Mouse (Mus musculus) CH12.LX (cell line): Measurements from ENCODE around the gene Figla. TPM values are rescaled to one million over a fixed set of nuclear protein-coding genes. Genes with fewer than 3 reads are reported as not detected.

Experiments used
- DNase-seq: peaks from one replicate; pipeline ENCODE4 v3.0.0-alpha.2; 2013; ENCODE audit errors: extremely low read depth
- H3K27ac ChIP-seq: 2 replicates; pipeline ENCODE4 v1.5.1; 2012; ENCODE audit warnings: low read depth, mild to moderate bottlenecking, control low read depth, moderate library complexity; ENCODE audit not compliant: insufficient read depth
- H3K27me3 ChIP-seq: replicated peaks from 2 replicates; pipeline ENCODE3; 2012; ENCODE audit warnings: inconsistent platforms
- H3K36me3 ChIP-seq, 2 experiments: replicated peaks in 1 of 2; 2 replicates each; pipeline versions ENCODE3 to v1.6.1; 2012; ENCODE audit warnings: inconsistent platforms in 1 of 2, low read length in 1 of 2, mild to moderate bottlenecking in 1 of 2, mixed read lengths in 1 of 2, moderate library complexity in 1 of 2; ENCODE audit not compliant: control insufficient read depth in 1 of 2, insufficient read depth in 1 of 2
- H3K4me1 ChIP-seq, 2 experiments: 2 replicates each; pipeline ENCODE4 v1.6.1; 2012; ENCODE audit warnings: inconsistent platforms in 1 of 2, moderate library complexity in 1 of 2; ENCODE audit not compliant: insufficient read depth in 2 of 2, control insufficient read depth in 1 of 2
- H3K4me2 ChIP-seq: 2 replicates; pipeline ENCODE4 v1.6.1; 2012; ENCODE audit warnings: low read depth, mild to moderate bottlenecking, control low read depth; ENCODE audit not compliant: poor library complexity, insufficient read depth, severe bottlenecking
- H3K4me3 ChIP-seq, 3 experiments: fragments of 150-350 bp in 1 of 3; sonication (generic) in 1 of 3; replicated peaks in 1 of 3; 2 replicates each; pipeline versions ENCODE3 to v1.5.1; 2011 to 2012; ENCODE audit warnings: low read depth in 2 of 3, low read length in 2 of 3, mild to moderate bottlenecking in 2 of 3, moderate library complexity in 2 of 3, control low read depth in 1 of 3, improper control_type of control experiment in 1 of 3, inconsistent platforms in 1 of 3, mixed read lengths in 1 of 3; ENCODE audit not compliant: poor library complexity in 1 of 3
- H3K79me2 ChIP-seq: replicated peaks from 2 replicates; pipeline ENCODE4 v1.6.1; 2012; ENCODE audit warnings: mild to moderate bottlenecking, moderate library complexity; ENCODE audit not compliant: control insufficient read depth, poor library complexity, insufficient read depth, severe bottlenecking; ENCODE audit errors: extremely low read depth
- H3K9ac ChIP-seq: 2 replicates; pipeline ENCODE4 v1.6.1; 2012; ENCODE audit warnings: low read depth, mild to moderate bottlenecking, control low read depth, moderate library complexity; ENCODE audit not compliant: insufficient read depth
- H3K9me3 ChIP-seq: replicated peaks from 2 replicates; pipeline ENCODE3; 2012; ENCODE audit warnings: low read length, inconsistent platforms, mixed read lengths
- CHD1 ChIP-seq: IDR thresholded peaks from 2 replicates; pipeline ENCODE4 v1.6.1; 2012; ENCODE audit warnings: low read depth, low read length, improper control_type of control experiment, inconsistent platforms
- CHD2 ChIP-seq: IDR thresholded peaks from 2 replicates; pipeline ENCODE4 v1.6.1; 2011; ENCODE audit warnings: low read length, improper control_type of control experiment
- E2F4 ChIP-seq: IDR thresholded peaks from 2 replicates; pipeline ENCODE4 v1.6.1; 2011; ENCODE audit warnings: low read depth, low read length, improper control_type of control experiment; ENCODE audit not compliant: insufficient replicate concordance
- ELF1 ChIP-seq: IDR thresholded peaks from 2 replicates; pipeline ENCODE4 v1.6.1; 2014; ENCODE audit warnings: low read depth, mild to moderate bottlenecking, inconsistent platforms, low read length, improper control_type of control experiment
- EP300 ChIP-seq: IDR thresholded peaks from 2 replicates; pipeline ENCODE4 v1.6.1; 2011; ENCODE audit warnings: low read length, improper control_type of control experiment
- ETS1 ChIP-seq: conservative IDR thresholded peaks from 2 replicates; pipeline ENCODE4 v1.6.1; 2012; ENCODE audit warnings: low read depth, mild to moderate bottlenecking, inconsistent platforms, low read length, improper control_type of control experiment, moderate library complexity
- GABPA ChIP-seq: IDR thresholded peaks from 2 replicates; pipeline ENCODE4 v1.6.1; 2012; ENCODE audit warnings: low read depth, low read length, improper control_type of control experiment, inconsistent platforms; ENCODE audit not compliant: insufficient replicate concordance
- IRF4 ChIP-seq: IDR thresholded peaks from 2 replicates; pipeline ENCODE4 v1.6.1; 2014; ENCODE audit warnings: low read depth, mild to moderate bottlenecking, inconsistent platforms, low read length, improper control_type of control experiment
- MAFK ChIP-seq: IDR thresholded peaks from 2 replicates; pipeline ENCODE4 v1.6.1; 2011; ENCODE audit warnings: low read length, improper control_type of control experiment; ENCODE audit not compliant: insufficient replicate concordance
- PAX5 ChIP-seq: IDR thresholded peaks from 2 replicates; pipeline ENCODE4 v1.6.1; 2012; ENCODE audit warnings: low read length, inconsistent platforms, mixed read lengths
- POLR2A ChIP-seq: IDR thresholded peaks from 2 replicates; pipeline ENCODE4 v1.6.1; 2011; ENCODE audit warnings: low read depth, mild to moderate bottlenecking, improper control_type of control experiment, low read length
- POLR2AphosphoS2 ChIP-seq: IDR thresholded peaks from 2 replicates; pipeline ENCODE4 v1.6.1; 2011; ENCODE audit warnings: low read depth, low read length, improper control_type of control experiment
- RAD21 ChIP-seq: IDR thresholded peaks from 2 replicates; pipeline ENCODE4 v1.6.1; 2011; ENCODE audit warnings: low read depth, mild to moderate bottlenecking, low read length, improper control_type of control experiment, moderate library complexity
- RCOR1 ChIP-seq: conservative IDR thresholded peaks from 2 replicates; pipeline ENCODE4 v1.6.1; 2012; ENCODE audit warnings: low read depth, mild to moderate bottlenecking, inconsistent platforms, low read length, improper control_type of control experiment
- TBP ChIP-seq: conservative IDR thresholded peaks from 2 replicates; pipeline ENCODE4 v1.6.1; 2011; ENCODE audit warnings: low read depth, low read length, improper control_type of control experiment
- TCF12 ChIP-seq: IDR thresholded peaks from 2 replicates; pipeline ENCODE4 v1.6.1; 2014; ENCODE audit warnings: low read depth, mild to moderate bottlenecking, inconsistent platforms, low read length, improper control_type of control experiment
- UBTF ChIP-seq: IDR thresholded peaks from 2 replicates; pipeline ENCODE4 v1.6.1; 2012; ENCODE audit warnings: low read depth, mild to moderate bottlenecking, inconsistent platforms, low read length, improper control_type of control experiment, moderate library complexity
- USF1 ChIP-seq: IDR thresholded peaks from 2 replicates; pipeline ENCODE4 v1.6.1; 2014; ENCODE audit warnings: low read depth, mild to moderate bottlenecking, inconsistent platforms, low read length, improper control_type of control experiment
- USF2 ChIP-seq: conservative IDR thresholded peaks from 2 replicates; pipeline ENCODE4 v1.6.1; 2011; ENCODE audit warnings: low read depth, low read length, improper control_type of control experiment
- ZMIZ1 ChIP-seq: IDR thresholded peaks from 2 replicates; pipeline ENCODE4 v1.6.1; 2012; ENCODE audit warnings: low read depth, mild to moderate bottlenecking, inconsistent platforms, low read length, improper control_type of control experiment
- ZNF384 ChIP-seq: IDR thresholded peaks from 2 replicates; pipeline ENCODE4 v1.6.1; 2012; ENCODE audit warnings: low read depth, low read length, improper control_type of control experiment, inconsistent platforms
- dilution Hi-C: fragments of 300-500 bp; cut with MboI; formaldehyde crosslinking; loops from 2 replicates; pipeline ENCODE4 v1.14.3; 2020; ENCODE audit warnings: low sequenced_read_pairs; ENCODE audit not compliant: extremely low pct_unique_long_range_greater_than_20kb, extremely low pct_ligation_motif_present
- in situ Hi-C: fragments of 300-500 bp; cut with MboI; formaldehyde crosslinking; loops from 3 replicates; pipeline ENCODE4 v1.14.3; 2019; ENCODE audit warnings: low sequenced_read_pairs, low pct_ligation_motif_present, low pct_unique_long_range_greater_than_20kb, mixed read lengths
- polyA plus RNA-seq: library from polyadenylated mRNA; unstranded; fragments of >175 nt; gene quantifications from 2 replicates; pipeline ENCODE4 v1.2.1, GENCODE M21; 2012; ENCODE audit warnings: low read depth; ENCODE audit not compliant: insufficient read length
- total RNA-seq, 2 experiments: library from RNA; depleted of rRNA; stranded (reverse); fragments of 300-350 nt in 1 of 2; fragments of >200 nt in 1 of 2; gene quantifications; 2 replicates each; pipeline ENCODE4 v1.2.3; 2012 to 2014

The Figla gene
- total and polyA plus RNA-seq, 3 experiments: not detected

DNA sequence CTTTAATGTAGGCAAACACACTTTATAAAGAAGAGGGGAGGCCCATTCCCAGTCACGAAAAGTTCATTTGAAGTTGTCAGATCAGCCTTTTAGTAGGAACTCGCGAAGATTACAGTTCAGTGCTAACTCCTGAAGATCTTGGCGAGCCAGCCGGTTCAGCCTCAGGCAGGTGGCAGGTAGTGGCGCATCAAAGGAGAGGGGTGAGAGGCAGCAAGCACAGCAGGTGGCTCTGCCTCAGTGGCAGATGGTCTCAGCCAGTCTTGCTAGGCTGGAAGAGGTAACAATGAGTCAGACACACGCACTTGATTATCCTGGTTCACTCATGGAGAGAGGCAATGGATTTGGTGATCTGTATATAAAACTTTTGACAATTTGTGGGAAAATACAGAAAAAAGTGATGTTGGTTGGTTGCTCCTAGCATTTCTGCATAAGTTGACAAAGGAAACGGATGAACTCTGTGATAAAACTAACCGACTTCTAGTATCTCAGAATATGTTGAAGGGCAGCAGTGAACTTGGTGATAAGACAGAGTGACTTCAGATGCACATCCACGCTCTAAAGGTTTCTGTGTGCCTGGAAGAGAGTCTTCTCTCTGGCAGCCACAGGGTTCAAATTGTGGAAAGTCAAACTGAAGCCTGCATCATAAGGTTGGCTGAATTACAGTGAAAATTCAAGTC is 40.9 kb upstream of the Figla start:
- in situ Hi-C loops: loop anchor here (5.0 kb wide), 1 partner anchor 32 kb away; no protein-coding TSS in a partner anchor
- Histone ChIP-seq H3K9me3 (peaks cover 22% of the 10 kb centered on the region), H3K4me3 (no peak overlapping the region), H3K4me2 (no peak overlapping the region), H3K4me1 (no peaks in the 10 kb centered on the region), H3K27ac (no peak overlapping the region), H3K27me3 (no peaks in the 10 kb centered on the region), H3K36me3 (no peaks in the 10 kb centered on the region), H3K9ac (no peak overlapping the region)
- no peak for DNase-seq
- TF ChIP-seq MAFK (no peak), ETS1 (no peak), CHD1 (no peak), POLR2AphosphoS2 (no peak), E2F4 (no peak), USF1 (no peak)
- TF ChIP-seq, all 38 proteins: peak for 0
- H3K79me2 ChIP-seq: no peaks in the 10 kb centered on the region
- dilution Hi-C loops: no loop called here

DNA sequence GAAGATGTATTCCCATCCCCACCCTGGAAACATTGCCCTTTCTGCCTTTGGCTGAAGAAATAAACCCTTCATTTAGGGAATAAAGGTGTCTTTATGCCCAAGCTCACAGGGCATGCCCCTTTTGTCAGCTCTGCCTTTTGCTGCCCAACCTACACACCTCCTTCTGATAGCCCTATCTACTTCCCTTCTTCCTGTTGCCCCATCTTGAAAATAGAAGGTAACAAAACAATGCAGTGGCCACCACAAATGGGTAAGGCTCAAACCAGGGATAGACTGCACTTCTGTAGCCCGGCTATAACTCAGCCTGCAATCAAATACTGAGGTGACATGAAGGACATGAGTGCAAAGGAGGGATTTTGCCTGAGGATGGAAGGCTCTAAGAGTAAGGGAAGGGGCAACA is 40.2 kb upstream of the Figla start:
- H3K4me3 ChIP-seq: no peak overlapping the region
- H3K9me3 ChIP-seq: peaks cover 22% of the 10 kb centered on the region
- no peaks in the 10 kb centered on the region for H3K4me1 ChIP-seq
- in situ Hi-C loops (no loop called here), dilution Hi-C loops (no loop called here)
- no peak overlapping the region for H3K27ac ChIP-seq
- TF ChIP-seq EP300 (no peak), IRF4 (no peak), ZMIZ1 (no peak), RCOR1 (no peak), TCF12 (no peak), ELF1 (no peak), CHD2 (no peak), POLR2A (no peak), ETS1 (no peak), PAX5 (no peak), USF2 (no peak), GABPA (no peak), TBP (no peak), UBTF (no peak), ZNF384 (no peak), RAD21 (no peak)
- no peaks in the 10 kb centered on the region for H3K79me2 ChIP-seq
- no peak overlapping the region for H3K4me2 ChIP-seq
- DNase-seq: no peak
- no peaks in the 10 kb centered on the region for H3K27me3 ChIP-seq
- H3K36me3 ChIP-seq: no peaks in the 10 kb centered on the region
- no peak overlapping the region for H3K9ac ChIP-seq
